Mouse (Mus musculus): ENCODE measurements around the gene Nck2. TPM values are rescaled to one million over a fixed set of nuclear protein-coding genes. Genes with fewer than 3 reads are reported as not detected.

Gene Nck2
- polyA plus RNA-seq, 1 experiment from 2014 or later = 21.5 TPM

DNA sequence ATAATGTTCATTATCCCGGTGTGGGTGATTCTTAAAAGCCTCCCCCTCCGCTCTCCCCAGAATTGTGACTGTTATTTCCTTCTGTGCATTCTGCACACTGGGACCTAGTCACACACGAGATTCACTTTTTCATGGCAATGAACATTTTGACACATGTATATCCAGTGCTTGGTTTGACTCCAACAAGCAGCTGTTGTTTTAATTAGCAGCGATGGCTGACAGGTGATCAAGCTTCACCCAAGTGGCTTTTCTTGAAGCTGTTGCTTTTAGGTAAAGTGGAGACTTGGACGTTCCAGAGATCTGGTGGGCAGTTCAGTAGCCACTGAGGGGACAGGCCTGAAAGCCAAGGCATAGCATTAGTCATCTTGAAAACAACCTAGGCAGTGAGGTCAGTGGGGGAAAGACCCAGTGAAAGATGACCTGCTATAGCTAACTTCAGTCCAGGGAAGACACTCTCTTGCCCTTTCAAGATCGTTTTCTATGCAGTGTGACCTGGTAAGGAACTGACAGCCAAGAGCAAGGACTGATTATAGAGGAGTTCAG, 17.3 kb upstream of the Nck2 start:
- Histone ChIP-seq H3K9ac (ENCODE audit: low read depth, low read length) (no peak overlapping the region), H3K27me3 (replicated peaks; ENCODE audit: control insufficient read depth, insufficient read depth, low read length) (no peaks in the 10 kb centered on the region), H3K4me3 (ENCODE audit: low read length) (no peak overlapping the region), H3K9me3 (ENCODE audit: control insufficient read depth, low read length) (no peaks in the 10 kb centered on the region), H3K27ac (ENCODE audit: low read length) (no peak overlapping the region), H3K4me2 (ENCODE audit: low read depth, low read length) (no peak overlapping the region), H3K4me1 (ENCODE audit: control insufficient read depth, insufficient read depth, low read length) (peaks cover 7% of the 10 kb centered on the region; the same call in 1 of the 2 replicates), H3K36me3 (ENCODE audit: control insufficient read depth, insufficient read depth, low read length) (no peaks in the 10 kb centered on the region)
- ATAC-seq = no peak
- WGBS = 63% methylated on average over 6 of the region's 6 CpGs

GRCm38 (mm10) chr1:43429924-43430876, 14.2 kb upstream of the Nck2 start:
- ATAC-seq = peak; percentile 83
- Histone ChIP-seq H3K9me3 (ENCODE audit: control insufficient read depth, low read length) (no peaks in the 10 kb centered on the region), H3K27me3 (replicated peaks; ENCODE audit: control insufficient read depth, insufficient read depth, low read length) (no peaks in the 10 kb centered on the region), H3K4me3 (ENCODE audit: low read length) (no peak overlapping the region), H3K4me1 (ENCODE audit: control insufficient read depth, insufficient read depth, low read length) (0 out of 2 replicates have a peak, but pooled peaks cover 4% of the 10 kb centered on the region), H3K27ac (ENCODE audit: low read length) (no peak overlapping the region), H3K9ac (ENCODE audit: low read depth, low read length) (no peak overlapping the region), H3K36me3 (ENCODE audit: control insufficient read depth, insufficient read depth, low read length) (no peaks in the 10 kb centered on the region), H3K4me2 (ENCODE audit: low read depth, low read length) (no peak overlapping the region)
- 67% methylated on average over 9 of the region's 9 CpGs for whole genome bisulfite sequencing

- H3K36me3 ChIP-seq (ENCODE audit: control insufficient read depth, insufficient read depth, low read length) = no peaks in the 10 kb centered on the region
- 67% methylated on average over 4 of the region's 4 CpGs for WGBS
Measured at GRCm38 (mm10) chr1:43433853-43434252, 10.5 kb upstream of the Nck2 start.

DNA sequence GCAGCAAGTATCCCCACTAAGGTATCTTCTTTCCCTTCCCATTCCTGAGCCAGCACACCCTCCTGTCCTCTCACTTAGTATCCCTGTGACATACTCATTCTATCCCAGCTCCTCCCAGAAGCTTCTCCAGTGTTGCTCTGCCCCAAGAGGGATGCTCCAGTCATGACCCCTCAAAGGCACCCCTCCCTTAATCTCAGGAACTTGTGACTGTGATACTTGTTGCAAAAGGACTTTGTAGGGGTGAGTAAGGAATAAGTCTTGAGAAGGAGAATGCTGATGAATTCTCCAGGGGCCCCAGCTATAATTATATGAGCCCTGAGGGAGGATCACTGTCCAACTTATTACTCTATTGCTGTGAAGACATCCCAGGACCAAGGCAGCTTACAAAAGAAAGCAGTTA, 7.8 kb upstream of the Nck2 start:
- H3K27ac ChIP-seq (ENCODE audit: low read length) = no peak overlapping the region
- H3K4me1 ChIP-seq (ENCODE audit: control insufficient read depth, insufficient read depth, low read length) = no peaks in the 10 kb centered on the region
- H3K4me3 ChIP-seq (ENCODE audit: low read length) = no peak overlapping the region
- no peaks in the 10 kb centered on the region for H3K9me3 ChIP-seq (ENCODE audit: control insufficient read depth, low read length)
- no peak overlapping the region for H3K4me2 ChIP-seq (ENCODE audit: low read depth, low read length)
- no peaks in the 10 kb centered on the region for H3K36me3 ChIP-seq (ENCODE audit: control insufficient read depth, insufficient read depth, low read length)
- H3K27me3 ChIP-seq (replicated peaks; ENCODE audit: control insufficient read depth, insufficient read depth, low read length) = no peaks in the 10 kb centered on the region
- ATAC-seq = no peak
- no peak overlapping the region for H3K9ac ChIP-seq (ENCODE audit: low read depth, low read length)

More at GRCm38 (mm10) chr1:43433853-43434252, 10.5 kb upstream of the Nck2 start:
- Histone ChIP-seq H3K27ac (ENCODE audit: low read length) (no peak overlapping the region), H3K4me1 (ENCODE audit: control insufficient read depth, insufficient read depth, low read length) (0 out of 2 replicates have a peak, but pooled peaks cover 4% of the 10 kb centered on the region), H3K4me2 (ENCODE audit: low read depth, low read length) (no peak overlapping the region), H3K9ac (ENCODE audit: low read depth, low read length) (no peak overlapping the region), H3K9me3 (ENCODE audit: control insufficient read depth, low read length) (no peaks in the 10 kb centered on the region), H3K4me3 (ENCODE audit: low read length) (no peak overlapping the region), H3K27me3 (replicated peaks; ENCODE audit: control insufficient read depth, insufficient read depth, low read length) (no peaks in the 10 kb centered on the region)
- no peak; the same call in 1 of the 2 replicates for ATAC-seq

GRCm38 (mm10) chr1:43439261-43439660, 5.1 kb upstream of the Nck2 start:
- WGBS = 93% methylated on average over 1 of the region's 1 CpGs
- no peaks in the 10 kb centered on the region for H3K36me3 ChIP-seq (ENCODE audit: control insufficient read depth, insufficient read depth, low read length)
- H3K27ac ChIP-seq (ENCODE audit: low read length) = no peak overlapping the region

DNA sequence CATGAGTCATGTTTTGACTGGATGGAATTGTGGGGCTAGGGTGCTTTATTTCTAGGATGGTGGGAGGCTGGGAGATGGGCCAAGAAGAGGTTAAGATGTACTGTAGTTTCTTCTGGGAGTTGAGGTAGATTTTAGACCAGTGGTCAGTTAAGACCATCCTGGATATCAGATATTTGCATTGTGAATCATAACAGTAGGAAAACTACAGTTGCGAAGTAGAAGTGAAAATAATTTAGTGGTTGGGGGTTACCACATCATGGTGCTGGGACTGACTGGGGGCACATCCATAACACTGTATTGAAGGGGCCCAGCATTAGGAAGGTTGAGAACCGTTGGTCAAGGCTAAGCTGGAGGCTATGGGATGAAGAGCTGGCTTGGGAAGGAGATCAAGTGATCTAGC, 1.8 kb upstream of the Nck2 start:
- Histone ChIP-seq H3K27me3 (replicated peaks; ENCODE audit: control insufficient read depth, insufficient read depth, low read length) (no peaks in the 10 kb centered on the region), H3K4me2 (ENCODE audit: low read depth, low read length) (no peak overlapping the region), H3K9ac (ENCODE audit: low read depth, low read length) (no peak overlapping the region), H3K36me3 (ENCODE audit: control insufficient read depth, insufficient read depth, low read length) (no peaks in the 10 kb centered on the region), H3K4me1 (ENCODE audit: control insufficient read depth, insufficient read depth, low read length) (peaks cover 10% of the 10 kb centered on the region), H3K9me3 (ENCODE audit: control insufficient read depth, low read length) (no peaks in the 10 kb centered on the region), H3K4me3 (ENCODE audit: low read length) (no peak overlapping the region), H3K27ac (ENCODE audit: low read length) (no peak overlapping the region)
- no peak for ATAC-seq
- WGBS = 86% methylated on average over 2 of the region's 2 CpGs

More at GRCm38 (mm10) chr1:43439261-43439660, 5.1 kb upstream of the Nck2 start:
- Histone ChIP-seq H3K27me3 (replicated peaks; ENCODE audit: control insufficient read depth, insufficient read depth, low read length) (no peaks in the 10 kb centered on the region), H3K4me3 (ENCODE audit: low read length) (no peak overlapping the region), H3K4me1 (ENCODE audit: control insufficient read depth, insufficient read depth, low read length) (no peaks in the 10 kb centered on the region), H3K4me2 (ENCODE audit: low read depth, low read length) (no peak overlapping the region), H3K9ac (ENCODE audit: low read depth, low read length) (no peak overlapping the region), H3K9me3 (ENCODE audit: control insufficient read depth, low read length) (no peaks in the 10 kb centered on the region)
- ATAC-seq = no peak

DNA sequence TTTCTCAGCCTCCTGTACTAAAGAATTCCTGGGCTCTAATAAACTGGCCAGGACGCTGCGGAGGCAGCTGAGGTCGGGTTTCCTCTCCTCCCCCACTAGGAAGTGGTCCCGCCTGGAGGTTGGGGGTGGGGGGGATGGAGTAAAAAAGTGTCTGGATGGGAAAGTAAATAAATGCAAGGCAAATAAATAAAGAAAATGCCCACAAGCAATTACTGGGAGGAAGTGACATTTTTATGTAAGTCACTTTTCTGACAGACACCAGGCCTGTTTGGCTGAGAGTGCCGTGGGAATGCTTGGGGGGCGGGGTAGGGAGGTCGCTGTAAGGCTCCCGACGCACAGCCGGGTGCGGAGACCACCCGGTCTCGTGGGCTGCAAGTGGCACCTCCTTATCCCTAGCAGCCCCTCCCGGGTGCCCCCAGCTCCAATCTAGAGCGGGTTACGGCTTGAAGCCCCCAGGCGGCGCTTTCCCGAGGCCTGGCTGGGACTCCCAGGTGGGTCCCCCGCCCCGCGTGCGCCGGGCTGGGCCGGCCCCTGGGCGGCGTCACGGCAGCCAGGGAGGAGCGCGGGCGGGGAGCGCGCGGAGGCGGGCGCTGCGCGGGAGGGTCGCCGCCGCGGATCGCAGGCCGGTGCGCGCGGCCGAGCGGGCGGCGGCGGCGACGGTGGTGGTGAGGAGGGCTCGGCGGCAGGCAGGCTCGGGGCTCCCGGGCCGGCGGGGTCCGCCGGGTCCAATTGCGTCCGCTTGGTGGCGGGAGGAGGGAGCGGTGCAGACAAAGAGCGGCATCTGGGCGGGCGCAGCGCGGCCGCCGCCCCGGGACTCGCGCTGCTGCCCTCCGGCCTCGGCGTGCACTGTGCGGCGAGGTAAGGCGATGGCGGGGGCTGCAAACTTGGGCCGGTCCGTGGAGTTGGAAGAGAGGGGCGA, 1.1 kb downstream of the Nck2 start:
- Histone ChIP-seq H3K4me2 (ENCODE audit: low read depth, low read length) (peak overlapping the region; percentile 89), H3K36me3 (ENCODE audit: control insufficient read depth, insufficient read depth, low read length) (no peaks in the 10 kb centered on the region), H3K27me3 (replicated peaks; ENCODE audit: control insufficient read depth, insufficient read depth, low read length) (no peaks in the 10 kb centered on the region), H3K4me3 (ENCODE audit: low read length) (peak overlapping the region; percentile 92), H3K9ac (ENCODE audit: low read depth, low read length) (peak overlapping the region; percentile 95), H3K9me3 (ENCODE audit: control insufficient read depth, low read length) (no peaks in the 10 kb centered on the region), H3K4me1 (ENCODE audit: control insufficient read depth, insufficient read depth, low read length) (peaks cover 17% of the 10 kb centered on the region), H3K27ac (ENCODE audit: low read length) (peak overlapping the region; percentile 95)
- peak; percentile 90 for ATAC-seq
- under 1% methylated on average over 82 of the region's 86 CpGs for WGBS

DNA sequence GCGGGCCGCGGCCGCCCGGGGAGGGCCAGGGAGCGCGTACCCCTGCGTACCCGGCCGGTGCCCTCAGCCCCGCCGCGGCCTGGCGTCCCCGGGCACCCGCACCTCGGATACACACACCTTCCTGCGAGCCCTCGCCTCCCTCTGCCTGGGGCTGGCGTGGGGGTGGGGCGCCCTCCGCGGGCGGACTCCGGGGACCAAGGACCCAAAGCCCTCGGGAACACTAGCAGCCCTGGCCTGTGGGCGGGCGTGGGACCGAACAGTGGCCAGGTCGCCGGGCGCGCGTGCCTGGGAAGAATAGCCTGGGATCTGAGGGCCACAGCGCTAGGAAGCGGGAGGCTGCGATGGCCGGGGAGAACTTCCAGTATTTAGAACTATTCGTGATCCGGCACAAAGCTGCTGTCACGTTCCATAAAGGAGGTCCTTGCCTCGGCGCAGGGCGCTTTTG, 1.7 kb downstream of the Nck2 start:
- Histone ChIP-seq H3K9me3 (ENCODE audit: control insufficient read depth, low read length) (no peaks in the 10 kb centered on the region), H3K36me3 (ENCODE audit: control insufficient read depth, insufficient read depth, low read length) (no peaks in the 10 kb centered on the region), H3K4me3 (ENCODE audit: low read length) (peak overlapping the region; percentile 92), H3K9ac (ENCODE audit: low read depth, low read length) (peak overlapping the region; percentile 95), H3K4me1 (ENCODE audit: control insufficient read depth, insufficient read depth, low read length) (peaks cover 22% of the 10 kb centered on the region), H3K4me2 (ENCODE audit: low read depth, low read length) (peak overlapping the region; percentile 89), H3K27ac (ENCODE audit: low read length) (peak overlapping the region; percentile 95), H3K27me3 (replicated peaks; ENCODE audit: control insufficient read depth, insufficient read depth, low read length) (no peaks in the 10 kb centered on the region)
- under 1% methylated on average over 41 of the region's 44 CpGs for WGBS
- ATAC-seq = peak; percentile 66
